Mouse (Mus musculus): ENCODE results near the gene Tekt4. TPM values are rescaled to one million over a fixed set of nuclear protein-coding genes. Genes with fewer than 3 reads are reported as not detected.

Tekt4 gene
- total RNA-seq, 2 experiments from 2014 or later, result 0.49 to 1.2 TPM

DNA sequence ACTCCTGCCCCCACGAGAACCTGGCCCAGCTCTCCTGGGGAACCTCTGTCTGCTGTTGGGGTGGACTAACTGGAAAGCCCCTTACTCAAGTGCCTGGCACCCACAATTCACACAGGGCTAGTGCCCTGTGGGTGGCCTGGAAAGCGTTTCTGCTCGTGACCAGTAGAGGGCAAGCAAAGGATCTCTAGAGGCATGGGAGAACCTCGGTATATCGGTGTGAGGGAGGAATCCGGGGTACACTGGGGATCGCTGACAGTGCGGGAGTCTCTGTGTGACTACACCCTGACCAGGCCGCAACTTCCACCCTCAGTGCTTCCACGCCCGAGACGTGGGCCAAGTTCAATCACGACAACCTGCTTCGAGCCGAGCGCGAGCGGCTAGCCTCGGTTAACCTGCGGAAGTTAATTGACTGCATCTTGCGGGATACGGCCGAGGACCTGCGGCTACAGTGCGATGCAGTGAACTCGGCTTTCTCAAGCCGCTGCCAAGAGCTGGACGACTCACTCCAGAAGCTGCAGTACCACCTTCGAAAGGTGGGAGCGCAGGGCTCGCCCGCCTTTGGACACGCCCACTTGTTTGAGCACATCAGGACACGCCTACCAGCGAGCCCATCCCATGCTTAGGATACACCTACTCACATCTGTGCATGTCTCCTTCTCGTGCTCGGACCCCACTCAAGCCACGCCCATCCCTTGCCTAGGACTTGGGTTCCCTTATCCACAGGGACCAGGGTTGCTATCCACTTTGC lies 20.1 kb downstream of the Tekt4 start:
- DNase-seq (ENCODE audit: low spot score in 2 of 2), result peak; percentile 60 to 68

DNA sequence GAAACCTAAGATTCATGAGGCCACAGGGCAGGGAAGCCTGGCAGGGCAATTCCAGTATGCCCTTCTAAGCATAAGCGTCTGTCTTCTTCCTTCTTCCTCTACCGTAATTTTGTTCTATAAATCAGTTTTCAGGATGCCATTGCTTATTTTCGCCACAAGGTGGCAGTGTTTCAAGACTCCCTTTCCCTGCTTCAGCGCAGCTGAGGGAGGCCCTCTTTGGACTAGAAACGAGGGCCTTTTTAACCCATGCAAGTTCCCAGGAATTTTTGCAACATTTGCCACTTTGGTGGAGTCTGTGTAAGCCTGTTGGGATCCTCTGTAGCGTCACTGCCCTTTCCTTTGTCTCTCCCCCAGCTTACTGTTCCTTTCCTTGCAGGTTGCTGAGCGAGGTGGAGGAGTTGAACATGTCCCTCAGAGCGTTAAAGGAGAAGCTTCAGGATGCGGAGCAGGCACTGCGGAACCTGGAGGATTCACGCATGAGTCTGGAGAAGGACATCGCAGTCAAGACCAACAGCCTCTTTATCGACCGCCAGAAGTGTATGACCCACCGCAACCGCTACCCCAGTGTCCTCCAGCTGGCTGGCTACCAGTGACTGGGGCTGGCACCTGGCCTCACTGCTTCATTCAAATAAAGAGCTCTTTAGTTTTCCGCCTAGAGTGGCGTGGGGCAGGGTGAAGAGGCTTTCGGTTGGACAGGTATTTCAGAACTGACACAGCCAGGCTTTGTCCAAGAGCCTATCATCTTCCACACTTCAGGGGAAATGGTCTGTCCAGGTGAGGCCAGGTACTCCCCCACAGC lies 21.7 kb downstream of the Tekt4 start:
- DNase-seq (ENCODE audit: low spot score in 2 of 2), result peak; percentile 56 to 69

DNA sequence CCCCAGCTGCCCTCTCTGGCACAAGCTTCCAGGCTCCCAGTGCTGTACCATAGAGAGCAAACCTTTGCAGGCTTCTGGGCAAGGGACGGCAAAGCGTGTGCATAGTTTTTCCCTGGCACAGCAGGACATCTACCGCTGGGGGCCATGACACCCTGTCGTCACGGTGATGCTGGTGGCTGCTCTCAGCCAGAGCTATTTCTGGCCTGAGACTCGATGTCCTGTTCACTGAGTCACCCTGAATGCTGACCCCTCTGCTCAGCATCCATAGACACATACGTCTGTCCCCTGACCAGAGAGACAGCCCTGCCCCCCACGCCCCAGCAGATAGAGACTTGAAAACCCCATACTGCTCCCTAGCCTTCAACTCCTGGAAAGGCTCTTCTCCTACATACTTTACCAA lies 25.7 kb downstream of the Tekt4 start:
- no peak for DNase-seq (ENCODE audit: low spot score in 2 of 2)

DNA sequence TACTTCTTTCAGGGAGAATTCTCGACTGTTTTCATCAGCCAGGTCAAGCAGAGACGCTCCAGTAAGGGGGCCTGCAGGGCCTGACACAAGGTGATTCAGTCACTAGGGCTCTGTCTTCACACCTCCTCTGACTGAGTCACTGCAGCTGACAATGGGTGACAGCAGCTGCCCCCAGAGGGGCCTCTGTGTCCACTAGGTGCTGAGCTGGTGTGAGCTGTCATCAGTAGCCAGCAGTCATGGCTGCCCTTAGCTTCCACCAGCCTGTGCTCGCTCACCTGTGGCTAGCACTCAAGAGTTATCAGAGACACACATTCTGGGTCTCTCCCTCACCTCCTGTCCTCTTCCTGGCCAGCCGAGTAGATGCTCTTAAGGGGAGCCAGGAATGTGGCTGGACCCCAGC lies 26.4 kb downstream of the Tekt4 start:
- DNase-seq (ENCODE audit: low spot score in 2 of 2), result no peak

DNA sequence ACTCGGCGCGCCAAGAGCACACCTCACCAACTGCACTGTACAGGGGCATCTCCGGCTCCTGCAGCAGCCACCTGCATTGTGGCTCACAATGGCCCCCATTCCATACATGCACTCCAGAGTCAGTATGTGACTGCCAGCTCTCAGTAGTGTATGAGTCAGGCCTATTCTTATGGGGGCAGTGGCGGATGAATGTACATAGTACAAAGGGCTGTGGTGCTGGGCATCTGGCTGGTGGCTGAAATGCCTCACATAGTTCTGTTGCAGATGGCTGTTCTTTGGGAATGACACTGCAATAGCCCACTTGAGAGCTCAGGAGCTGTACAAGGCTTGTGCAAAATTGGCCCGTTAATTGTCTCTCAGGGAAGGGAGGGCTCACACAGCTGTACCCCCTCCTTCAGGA lies 27.7 kb downstream of the Tekt4 start:
- no peak for DNase-seq (ENCODE audit: low spot score in 2 of 2)

DNA sequence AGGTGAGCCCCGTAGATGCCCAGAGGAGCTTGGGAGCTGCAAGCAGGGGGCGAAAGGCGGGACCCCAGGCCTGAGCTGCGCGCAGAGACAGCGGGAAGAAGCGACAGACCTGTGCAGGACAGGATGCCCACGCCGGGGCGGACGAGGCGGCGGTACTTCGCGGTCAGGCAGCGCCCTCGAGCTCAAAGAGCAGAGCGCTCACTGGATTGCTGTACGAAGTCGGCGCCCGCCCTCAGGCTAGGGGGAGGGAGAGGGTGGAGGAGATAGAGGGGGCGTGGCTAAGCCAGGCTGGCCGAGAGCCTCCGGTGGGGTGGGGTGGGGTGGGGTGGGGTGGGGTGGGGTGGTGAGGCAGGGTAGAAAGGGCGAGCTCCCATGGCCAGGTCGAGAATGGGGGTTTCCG lies 42.6 kb downstream of the Tekt4 start, which contains the start of gene Sstr5:
Gene Sstr5 (minus strand): TSS at position 276 of the 400 bp plus-strand sequence.
- DNase-seq (ENCODE audit: low spot score in 2 of 2), result no peak

DNA sequence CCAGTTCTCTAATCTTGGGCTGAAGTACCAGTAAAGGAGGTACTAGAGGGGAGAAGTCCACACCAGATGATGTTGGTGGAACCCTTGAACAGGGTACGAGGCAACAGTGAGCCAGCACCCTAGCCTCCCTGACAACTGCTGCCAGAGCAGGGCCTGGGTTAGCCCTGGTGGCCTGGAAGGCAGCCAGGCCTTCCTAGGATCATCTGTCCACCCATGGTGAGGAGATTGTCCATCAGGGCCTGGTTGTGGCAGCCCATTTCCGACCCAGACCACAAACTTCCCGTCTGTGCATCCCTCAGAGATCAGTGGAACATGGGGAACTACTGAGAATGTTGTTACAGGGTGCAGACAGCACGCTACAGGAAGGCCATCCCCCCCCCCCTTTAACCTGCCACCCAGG lies 48.2 kb downstream of the Tekt4 start:
- DNase-seq (ENCODE audit: low spot score in 2 of 2), result no peak

DNA sequence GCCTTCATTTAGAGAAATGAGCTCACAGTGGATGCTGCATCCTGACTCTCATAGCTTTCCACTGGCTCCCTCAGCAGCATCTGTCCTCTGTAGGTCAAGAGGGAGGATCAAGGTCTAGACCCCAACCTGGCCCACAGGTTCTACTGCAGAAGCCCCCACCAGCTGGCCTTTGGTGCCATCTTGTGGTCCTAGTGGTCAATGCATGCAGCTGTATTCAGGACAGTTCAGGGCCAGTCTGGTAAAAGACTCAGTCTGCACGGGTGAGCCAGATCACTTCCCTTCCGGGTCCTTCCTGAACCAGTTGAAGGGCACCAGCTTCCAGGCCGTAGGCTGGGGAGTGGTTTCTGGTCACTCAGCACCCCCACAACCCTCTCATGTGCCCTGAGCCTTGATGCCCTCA lies 53.4 kb downstream of the Tekt4 start:
- peak; percentile 74 to 77 for DNase-seq (ENCODE audit: low spot score in 2 of 2)

DNA sequence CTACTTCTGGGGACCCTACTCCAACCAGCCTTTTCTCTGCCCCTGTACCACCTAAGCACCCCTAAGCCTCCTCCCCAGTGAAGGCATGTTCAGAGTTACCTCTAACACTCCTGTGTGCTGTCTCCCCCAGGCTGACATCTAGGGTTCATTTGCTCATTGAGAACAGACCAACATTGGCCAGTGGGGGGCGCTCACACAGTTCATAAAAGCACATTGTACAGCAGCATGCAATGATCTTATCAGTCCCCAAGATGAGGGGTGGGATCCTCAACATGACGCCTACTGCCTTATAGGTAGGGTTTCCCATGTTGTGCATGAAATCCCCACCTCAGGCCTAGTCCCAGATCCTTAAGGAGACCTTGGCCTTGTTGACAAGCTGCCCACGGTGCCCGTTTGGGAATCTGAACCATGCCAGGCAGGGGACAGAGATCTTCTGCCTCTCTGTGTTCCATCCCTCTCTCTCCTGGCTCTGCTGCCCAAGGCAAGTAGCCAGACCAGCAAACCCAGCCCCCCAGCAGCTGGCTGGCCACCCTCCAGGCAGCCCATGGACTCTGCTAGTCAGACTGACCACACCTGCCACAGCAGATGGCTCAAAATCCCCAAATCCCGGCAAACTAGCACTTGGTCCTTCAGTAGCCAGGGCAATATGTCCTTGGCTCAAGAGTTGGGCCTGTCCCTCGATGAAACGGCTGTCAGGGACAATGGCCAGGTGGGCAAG lies 54.6 kb downstream of the Tekt4 start:
- DNase-seq (ENCODE audit: low spot score in 2 of 2), result peak; percentile 76 to 87

DNA sequence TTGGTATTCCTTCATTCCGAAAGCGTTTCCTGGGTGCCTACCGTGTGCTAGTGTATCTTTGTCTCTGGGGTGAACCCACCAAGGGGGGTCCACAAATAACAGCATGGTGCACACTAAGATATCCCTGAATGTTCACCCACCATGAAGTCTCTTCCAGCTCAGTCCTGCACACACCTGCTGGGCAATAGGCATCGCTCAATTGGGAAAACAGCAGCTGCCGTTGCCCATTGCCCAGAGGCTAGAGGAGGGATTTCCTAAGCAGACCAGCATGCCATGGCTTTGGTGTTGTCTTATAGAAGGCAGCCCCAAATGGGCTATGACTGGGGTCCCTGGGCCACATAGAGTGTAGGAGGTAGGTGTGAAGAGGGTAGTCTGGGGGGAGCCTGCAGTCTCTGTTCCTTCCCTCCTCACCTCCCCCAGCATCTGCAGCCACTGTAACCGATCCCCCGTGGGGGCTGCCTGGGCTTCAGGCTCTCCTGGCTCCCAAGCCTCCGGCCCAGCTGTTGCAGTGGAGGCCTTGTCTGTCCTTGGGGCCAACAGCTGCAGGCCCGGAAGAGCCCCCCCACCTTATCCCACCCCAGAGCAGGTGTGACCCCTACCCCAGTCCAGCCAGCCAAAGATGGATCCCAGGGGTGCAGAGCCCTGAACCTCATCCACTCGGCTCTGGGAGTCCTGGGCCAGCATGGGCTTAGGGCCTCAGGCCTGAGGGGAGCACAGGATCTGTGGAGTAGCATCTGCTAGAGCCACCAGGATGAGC lies 55.8 kb downstream of the Tekt4 start:
- no peak for DNase-seq (ENCODE audit: low spot score in 2 of 2)

DNA sequence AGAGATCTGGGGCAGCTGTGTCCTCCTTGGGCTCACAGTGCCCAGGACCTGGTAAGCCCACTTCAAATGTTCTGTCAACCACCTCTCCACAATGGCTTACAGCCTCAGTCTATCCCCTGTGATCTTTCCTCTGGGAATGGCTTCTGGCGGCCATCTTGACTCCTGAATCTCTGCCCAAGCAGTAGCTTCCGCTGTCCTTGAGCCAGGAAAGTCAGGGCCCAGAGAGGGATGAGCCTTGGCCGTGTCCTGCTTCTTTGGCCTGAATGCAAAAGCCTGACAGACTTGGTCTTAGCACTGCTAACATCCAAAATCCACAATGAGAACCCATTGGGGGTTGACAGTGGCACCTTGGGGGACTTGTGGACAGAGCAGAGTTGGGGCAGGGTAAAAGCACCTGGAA lies 57.5 kb downstream of the Tekt4 start:
- no peak for DNase-seq (ENCODE audit: low spot score in 2 of 2)

DNA sequence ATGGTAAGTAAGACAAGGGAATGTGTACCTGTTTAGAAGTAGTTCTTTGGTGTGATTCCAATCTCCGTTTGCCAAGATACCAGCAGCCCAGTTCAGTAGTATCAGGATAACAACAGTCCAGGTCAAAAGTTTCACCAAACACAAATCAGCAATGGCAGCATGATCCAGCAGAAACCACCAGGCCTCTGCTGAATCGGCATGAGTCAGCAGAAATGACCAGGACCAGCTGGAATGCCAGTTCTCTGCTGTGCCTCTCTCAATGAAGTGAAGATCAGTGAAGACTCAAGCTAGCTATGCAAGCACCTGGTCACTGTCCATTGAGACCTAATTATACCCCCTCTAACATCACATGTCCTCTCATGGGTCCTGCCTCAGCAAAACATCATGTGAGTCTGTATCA lies 59.6 kb downstream of the Tekt4 start:
- DNase-seq (ENCODE audit: low spot score in 2 of 2), result no peak

DNA sequence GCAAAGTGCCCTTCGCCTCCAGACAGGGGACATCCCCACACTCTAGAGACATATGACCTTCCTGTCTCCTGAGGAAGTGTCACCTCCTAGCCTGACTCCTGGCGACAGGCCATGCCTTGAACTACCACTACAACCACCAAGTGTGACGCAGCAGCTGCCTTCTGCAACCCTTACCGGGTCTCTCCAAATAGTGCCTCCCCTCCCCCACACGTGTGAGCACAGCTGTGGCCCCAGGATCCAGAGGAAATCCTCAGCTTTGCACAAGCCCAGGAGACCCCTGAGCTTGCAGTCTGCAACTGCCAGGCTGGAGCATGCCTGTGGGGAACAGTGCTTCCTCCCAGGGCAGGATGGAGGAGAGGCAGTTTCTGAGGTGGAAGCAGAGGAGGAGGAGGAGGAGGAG lies 61.9 kb downstream of the Tekt4 start:
- no peak for DNase-seq (ENCODE audit: low spot score in 2 of 2)

DNA sequence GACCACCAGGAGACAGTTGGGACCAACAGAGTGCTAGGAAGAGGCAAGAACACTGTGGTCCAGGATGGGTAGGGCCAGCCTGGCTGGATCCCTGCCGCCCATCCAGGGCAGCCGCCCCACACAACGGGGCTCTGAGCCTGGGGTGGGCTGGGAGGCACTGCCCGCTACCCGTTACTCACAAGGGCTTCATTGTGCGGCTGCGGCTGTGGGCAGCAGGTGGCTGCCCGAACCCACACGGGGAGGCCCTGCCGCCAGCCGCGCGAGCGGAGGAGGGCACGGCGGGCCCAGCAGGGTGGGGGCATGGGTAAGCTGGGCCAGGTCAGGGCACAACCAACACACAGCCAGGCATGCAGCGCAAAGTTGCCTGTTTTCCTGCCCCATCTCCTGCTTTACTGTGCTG lies 63.7 kb downstream of the Tekt4 start:
- DNase-seq (ENCODE audit: low spot score in 2 of 2), result peak; percentile 27 to 30

DNA sequence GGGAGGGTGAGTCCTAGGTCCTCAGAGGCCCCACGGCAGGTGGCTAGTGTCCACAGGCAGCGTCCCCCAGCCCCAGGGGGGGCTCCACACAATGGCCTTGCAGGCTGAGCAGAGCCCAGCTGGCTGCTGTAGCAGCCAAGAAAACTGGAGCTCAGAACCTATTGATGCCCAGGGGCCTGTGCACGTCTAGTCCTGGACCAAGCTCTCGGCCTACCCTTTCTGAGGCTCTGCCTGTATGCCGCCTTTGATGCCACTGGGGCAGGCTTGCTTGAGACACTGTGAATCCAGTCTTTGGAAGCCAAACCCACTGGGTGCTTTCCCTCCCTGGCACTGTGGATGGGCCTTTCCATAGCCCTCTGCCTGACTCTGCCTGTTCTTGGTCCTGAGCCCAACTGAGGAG lies 65.1 kb downstream of the Tekt4 start:
- DNase-seq (ENCODE audit: low spot score in 2 of 2), result peak in 1 of 2 experiments; percentile 14

DNA sequence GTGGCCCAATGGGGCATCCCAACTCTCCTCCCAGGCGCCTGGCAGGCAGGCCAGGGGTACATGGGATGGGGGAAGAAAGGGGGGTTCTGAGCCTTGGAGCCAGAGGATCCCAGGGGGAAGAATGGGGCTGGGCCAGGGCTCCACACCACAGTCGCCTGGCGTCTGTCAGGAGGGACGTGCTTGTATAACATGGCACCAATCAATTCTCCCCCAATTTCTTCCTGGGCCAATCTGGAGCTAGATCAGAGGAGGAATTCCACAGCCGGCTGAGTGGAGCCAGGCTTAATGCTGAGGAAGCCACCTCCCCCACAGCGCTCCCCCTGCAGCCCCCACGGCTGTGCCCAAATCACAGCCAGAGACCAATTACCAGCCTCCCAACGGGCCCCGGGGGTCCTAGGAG lies 66.1 kb downstream of the Tekt4 start:
- DNase-seq (ENCODE audit: low spot score in 2 of 2), result no peak

DNA sequence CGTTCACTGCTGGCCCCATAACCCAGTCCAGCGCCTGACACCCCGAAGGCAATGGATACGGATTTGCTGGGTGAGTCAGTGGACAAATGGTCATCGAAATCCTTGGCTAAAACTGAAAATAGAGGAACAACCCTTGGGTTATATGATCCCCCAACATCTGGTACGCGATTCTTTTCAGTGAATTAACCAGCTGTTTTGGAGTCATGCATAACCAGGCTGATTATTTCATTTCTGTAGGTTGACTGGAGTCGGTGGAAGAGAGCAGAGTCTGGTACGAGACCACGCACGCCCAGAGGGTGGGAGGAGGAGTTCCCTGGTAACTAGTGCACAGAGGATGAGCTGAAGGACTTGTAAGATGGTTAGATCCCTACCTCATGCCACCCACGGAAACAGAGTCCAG lies 67.7 kb downstream of the Tekt4 start:
- no peak for DNase-seq (ENCODE audit: low spot score in 2 of 2)
